Mouse (Mus musculus) hindbrain, embryonic 16.5 days (tissue): ENCODE measurements at regions not wholly inside any gene's neighbourhood (a gene's known extent, or its start where the extent isn't known, plus 50 kb on each side); places are given as distances from the start of the nearest gene placed in this dataset.

Source experiments
- ATAC-seq: fragments of 200-750 bp; cut with Nextera tagmentation; 2 replicates; pipeline ENCODE4 v1.8.0; 2017; ENCODE audit warnings: moderate TSS enrichment, moderate library complexity
- H3K27ac ChIP-seq: fragments of 300-500 bp; sonication (generic); 2 replicates; pipeline ENCODE4 v1.5.1; 2014; ENCODE audit warnings: low read depth, mild to moderate bottlenecking, control low read depth, low read length, moderate library complexity
- H3K27me3 ChIP-seq: fragments of 300-500 bp; sonication (generic); replicated peaks from 2 replicates; pipeline ENCODE4 v1.6.1; 2014; ENCODE audit warnings: low read length; ENCODE audit not compliant: control insufficient read depth, insufficient read depth
- H3K36me3 ChIP-seq: fragments of 300-500 bp; sonication (generic); 2 replicates; pipeline ENCODE4 v1.6.1; 2014; ENCODE audit warnings: mild to moderate bottlenecking, low read length, moderate library complexity, mixed read lengths; ENCODE audit not compliant: control insufficient read depth, insufficient read depth
- H3K4me1 ChIP-seq: fragments of 300-500 bp; sonication (generic); 2 replicates; pipeline ENCODE4 v1.6.1; 2014; ENCODE audit warnings: low read depth, low read length; ENCODE audit not compliant: control insufficient read depth, insufficient read depth
- H3K4me2 ChIP-seq: fragments of 300-500 bp; sonication (generic); 2 replicates; pipeline ENCODE4 v1.6.1; 2014; ENCODE audit warnings: mild to moderate bottlenecking, low read length, control low read depth, moderate library complexity
- H3K4me3 ChIP-seq: fragments of 300-500 bp; sonication (generic); 2 replicates; pipeline ENCODE4 v1.5.1; 2014; ENCODE audit warnings: mild to moderate bottlenecking, low read length, control low read depth, moderate library complexity
- H3K9ac ChIP-seq: fragments of 300-500 bp; sonication (generic); 2 replicates; pipeline ENCODE4 v1.6.1; 2014; ENCODE audit warnings: low read depth, mild to moderate bottlenecking, control low read depth, low read length, moderate library complexity
- H3K9me3 ChIP-seq: fragments of 300-500 bp; sonication (generic); 2 replicates; pipeline ENCODE4 v1.6.1; 2014; ENCODE audit warnings: mild to moderate bottlenecking, low read length, moderate library complexity; ENCODE audit not compliant: control insufficient read depth
- WGBS: fragments of 180-500 bp; shearing (Covaris S2); extraction: QIAGEN DNeasy Blood & Tissue Kit; methylation state at CpG from one replicate; pipeline ENCODE4 v1.1.7; 2014; 5-methylcytosine and 5-hydroxymethylcytosine counted together

- Histone ChIP-seq H3K4me3 (peak overlapping the region; percentile 18; the same call in 1 of the 2 replicates), H3K4me1 (peaks cover 5% of the 10 kb centered on the region; the same call in 1 of the 2 replicates), H3K9ac (peak overlapping the region; percentile 45; the same call in 1 of the 2 replicates), H3K4me2 (peak overlapping the region; percentile 47), H3K27me3 (no peaks in the 10 kb centered on the region), H3K9me3 (no peaks in the 10 kb centered on the region), H3K27ac (no peak overlapping the region), H3K36me3 (no peaks in the 10 kb centered on the region)
- 24% methylated on average over 10 of the region's 10 CpGs for WGBS
- peak; percentile 90 for ATAC-seq
Measured at GRCm38 (mm10) chr4:12263197-12263596, 91.4 kb upstream of the Fam92a start.

GRCm38 (mm10) chr4:12247994-12248393 lies 76.2 kb upstream of the Fam92a start:
- no peak overlapping the region for H3K9ac ChIP-seq
- no peak for ATAC-seq
- H3K4me3 ChIP-seq, result no peak overlapping the region
- H3K4me1 ChIP-seq, result no peaks in the 10 kb centered on the region
- no peaks in the 10 kb centered on the region for H3K9me3 ChIP-seq
- H3K36me3 ChIP-seq, result no peaks in the 10 kb centered on the region
- H3K27ac ChIP-seq, result no peak overlapping the region
- no peak overlapping the region for H3K4me2 ChIP-seq
- no peaks in the 10 kb centered on the region for H3K27me3 ChIP-seq

GRCm38 (mm10) chr4:12246595-12246994 lies 74.8 kb upstream of the Fam92a start:
- 82% methylated on average over 4 of the region's 4 CpGs for WGBS
- H3K36me3 ChIP-seq, result no peaks in the 10 kb centered on the region
- no peak overlapping the region for H3K4me3 ChIP-seq
- no peaks in the 10 kb centered on the region for H3K4me1 ChIP-seq
- no peak overlapping the region for H3K9ac ChIP-seq
- no peaks in the 10 kb centered on the region for H3K27me3 ChIP-seq
- H3K4me2 ChIP-seq, result no peak overlapping the region
- no peak overlapping the region for H3K27ac ChIP-seq
- no peak for ATAC-seq
- H3K9me3 ChIP-seq, result no peaks in the 10 kb centered on the region

- Histone ChIP-seq H3K4me1 (no peaks in the 10 kb centered on the region), H3K27ac (no peak overlapping the region), H3K4me3 (0 out of 2 replicates have a peak overlapping the region, but pooled peaks have one; percentile 20), H3K9ac (no peak overlapping the region), H3K27me3 (no peaks in the 10 kb centered on the region), H3K9me3 (no peaks in the 10 kb centered on the region), H3K4me2 (peak overlapping the region; percentile 52), H3K36me3 (no peaks in the 10 kb centered on the region)
- WGBS, result 3% methylated on average over 12 of the region's 12 CpGs
- peak; percentile 82 for ATAC-seq
Measured at GRCm38 (mm10) chr4:12240941-12241571, 69.2 kb upstream of the Fam92a start.

GRCm38 (mm10) chr4:12230731-12231130 lies 58.9 kb upstream of the Fam92a start:
- WGBS, result 84% methylated on average over 1 of the region's 1 CpGs
- H3K9me3 ChIP-seq, result no peaks in the 10 kb centered on the region
- no peaks in the 10 kb centered on the region for H3K36me3 ChIP-seq
- H3K9ac ChIP-seq, result no peak overlapping the region
- H3K27me3 ChIP-seq, result no peaks in the 10 kb centered on the region
- no peak overlapping the region for H3K4me3 ChIP-seq
- H3K4me2 ChIP-seq, result no peak overlapping the region
- no peaks in the 10 kb centered on the region for H3K4me1 ChIP-seq
- no peak for ATAC-seq
- no peak overlapping the region for H3K27ac ChIP-seq
